Mouse (Mus musculus) liver, embryonic 11.5 days (tissue): ENCODE measurements around the gene Dctn3. TPM values are rescaled to one million over a fixed set of nuclear protein-coding genes. Genes with fewer than 3 reads are reported as not detected.
"Not testable (repeated sequence)": the region's sequence is repeated elsewhere in the genome, so short reads cannot be mapped to it uniquely, and the experiment has no call there.

Experiments used
- ATAC-seq: fragments of 200-750 bp; cut with Nextera tagmentation; replicated peaks from 2 replicates; pipeline ENCODE4 v1.8.0; 2017; ENCODE audit warnings: moderate number of reproducible peaks, mild to moderate bottlenecking, moderate TSS enrichment, moderate library complexity; ENCODE audit not compliant: low FRiP score
- DNase-seq: peaks from one replicate; pipeline ENCODE4 v3.0.0-alpha.2; 2017; ENCODE audit warnings: low spot score
- H3K27ac ChIP-seq: fragments of 300-500 bp; sonication (generic); 2 replicates; pipeline ENCODE4 v1.5.1; 2014; ENCODE audit warnings: mild to moderate bottlenecking, low read depth, low read length, control low read depth
- H3K27me3 ChIP-seq: fragments of 300-500 bp; sonication (generic); replicated peaks from 2 replicates; pipeline ENCODE4 v1.6.1; 2014; ENCODE audit warnings: low read length, mixed read lengths; ENCODE audit not compliant: control insufficient read depth, insufficient read depth
- H3K36me3 ChIP-seq: fragments of 300-500 bp; sonication (generic); 2 replicates; pipeline ENCODE4 v1.6.1; 2014; ENCODE audit warnings: mild to moderate bottlenecking, low read length, moderate library complexity, mixed read lengths; ENCODE audit not compliant: control insufficient read depth, insufficient read depth
- H3K4me1 ChIP-seq: fragments of 300-500 bp; sonication (generic); replicated peaks from 2 replicates; pipeline ENCODE4 v1.6.1; 2014; ENCODE audit warnings: low read length, mixed read lengths; ENCODE audit not compliant: control insufficient read depth, insufficient read depth
- H3K4me2 ChIP-seq: fragments of 300-500 bp; sonication (generic); 2 replicates; pipeline ENCODE4 v1.6.1; 2014; ENCODE audit warnings: mild to moderate bottlenecking, control low read depth, moderate library complexity
- H3K4me3 ChIP-seq: fragments of 300-500 bp; sonication (generic); 2 replicates; pipeline ENCODE4 v1.5.1; 2014; ENCODE audit warnings: low read depth, low read length, control low read depth
- H3K9ac ChIP-seq: fragments of 300-500 bp; sonication (generic); 2 replicates; pipeline ENCODE4 v1.6.1; 2014; ENCODE audit warnings: low read depth, low read length, control low read depth
- H3K9me3 ChIP-seq: fragments of 300-500 bp; sonication (generic); 2 replicates; pipeline ENCODE4 v1.6.1; 2016; ENCODE audit warnings: low read length, inconsistent platforms, mixed read lengths; ENCODE audit not compliant: control insufficient read depth
- WGBS: fragments of 180-500 bp; shearing (Covaris S2); extraction: QIAGEN DNeasy Blood & Tissue Kit; methylation state at CpG from one replicate; pipeline ENCODE4 v1.1.7; 2014; 5-methylcytosine and 5-hydroxymethylcytosine counted together
- polyA plus RNA-seq: library from polyadenylated mRNA; unstranded; fragments of >200 nt; fragmentation: Nextera tagmentation; extraction: Ambion mirVana; gene quantifications from 2 replicates; pipeline ENCODE4 v1.2.1, GENCODE M21; 2014

The Dctn3 gene
- polyA plus RNA-seq, 1 experiment from 2014 or later, result 118 TPM

GRCm38 (mm10) chr4:41711705-41712375 lies 11.1 kb downstream of the Dctn3 start:
- WGBS, result 84% methylated on average over 16 of the region's 16 CpGs
- ATAC-seq (no peak), DNase-seq (no peak)
- peaks cover 10% of the 10 kb centered on the region for H3K4me1 ChIP-seq
- no peaks in the 10 kb centered on the region for H3K9me3 ChIP-seq
- no peaks in the 10 kb centered on the region for H3K36me3 ChIP-seq
- peak overlapping the region; percentile 58 for H3K4me3 ChIP-seq
- H3K27ac ChIP-seq, result no peak overlapping the region
- no peaks in the 10 kb centered on the region; the same call in 1 of the 2 replicates for H3K27me3 ChIP-seq
- H3K4me2 ChIP-seq, result peak overlapping the region; percentile 72
- H3K9ac ChIP-seq, result peak overlapping the region; percentile 81

DNA sequence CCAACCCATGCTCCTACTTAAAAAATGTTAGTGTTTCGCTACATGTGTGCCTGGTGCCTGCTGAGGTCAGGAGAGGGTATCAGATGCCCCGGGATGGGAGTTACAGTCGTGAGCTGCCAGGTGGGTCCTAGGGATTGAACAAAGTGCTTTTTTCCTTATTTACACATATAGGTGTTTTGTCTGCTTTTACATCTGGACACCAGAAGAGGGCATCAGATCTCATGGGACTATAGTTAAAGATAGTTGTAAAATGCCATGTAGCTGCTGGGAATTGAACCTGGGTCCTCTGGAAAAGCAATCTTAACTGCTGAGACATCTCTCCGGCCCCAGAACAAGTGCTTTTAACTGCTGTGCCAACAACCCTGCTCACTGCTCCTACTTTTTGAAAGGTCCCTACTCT lies 12.7 kb downstream of the Dctn3 start:
- ATAC-seq, result no peak
- H3K4me3 ChIP-seq, result no peak overlapping the region
- H3K9me3 ChIP-seq, result no peaks in the 10 kb centered on the region
- H3K27ac ChIP-seq, result no peak overlapping the region
- peaks cover 15% of the 10 kb centered on the region for H3K27me3 ChIP-seq
- no peak overlapping the region for H3K9ac ChIP-seq
- H3K36me3 ChIP-seq, result no peaks in the 10 kb centered on the region
- H3K4me1 ChIP-seq, result peaks cover 10% of the 10 kb centered on the region
- no peak for DNase-seq
- 69% methylated on average over 4 of the region's 4 CpGs for whole genome bisulfite sequencing
- H3K4me2 ChIP-seq, result no peak overlapping the region

- DNase-seq, result no peak
These were observed 14.7 kb downstream of the Dctn3 start for GRCm38 (mm10) chr4:41708192-41708745.

DNA sequence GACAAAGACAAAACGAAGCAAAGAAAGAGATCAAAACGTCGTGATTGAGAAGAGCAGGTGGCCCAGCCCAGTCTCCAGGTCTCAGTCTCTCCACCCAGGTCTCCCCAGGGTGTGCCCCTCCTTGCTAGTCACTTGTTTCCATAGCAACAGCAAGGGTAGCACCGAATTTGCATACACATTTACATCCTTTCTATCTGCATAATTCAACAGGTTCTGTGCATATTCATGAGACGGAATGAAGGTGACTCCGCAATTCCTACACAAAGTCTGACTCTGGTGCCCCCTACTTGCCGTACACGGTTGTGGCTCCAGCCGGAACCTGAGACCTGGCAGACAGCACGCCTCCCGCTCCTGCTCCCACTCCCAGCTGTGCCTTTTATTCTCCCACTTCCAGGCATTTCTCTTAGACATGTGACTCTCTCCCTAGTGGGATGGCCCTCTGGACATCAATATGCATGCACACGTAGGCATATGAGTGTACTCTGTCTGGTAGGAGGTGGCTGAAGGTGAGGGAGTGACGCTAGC lies 15.9 kb downstream of the Dctn3 start:
- Histone ChIP-seq H3K9me3 (no peaks in the 10 kb centered on the region), H3K27ac (no peak overlapping the region), H3K4me1 (peaks cover 5% of the 10 kb centered on the region), H3K27me3 (peaks cover 18% of the 10 kb centered on the region), H3K9ac (no peak overlapping the region), H3K36me3 (no peaks in the 10 kb centered on the region), H3K4me3 (no peak overlapping the region), H3K4me2 (peak overlapping the region; percentile 1; the same call in 1 of the 2 replicates)
- peak; percentile 70 for ATAC-seq
- WGBS, result 6% methylated on average over 13 of the region's 13 CpGs
- peak; percentile 56 for DNase-seq

More at GRCm38 (mm10) chr4:41708192-41708745, 14.7 kb downstream of the Dctn3 start:
- 40% methylated on average over 8 of the region's 8 CpGs for WGBS
- no peak overlapping the region for H3K4me2 ChIP-seq
- H3K27me3 ChIP-seq, result peaks cover 18% of the 10 kb centered on the region
- no peak overlapping the region for H3K27ac ChIP-seq
- peaks cover 10% of the 10 kb centered on the region for H3K4me1 ChIP-seq
- no peaks in the 10 kb centered on the region for H3K36me3 ChIP-seq
- no peaks in the 10 kb centered on the region for H3K9me3 ChIP-seq
- H3K4me3 ChIP-seq, result no peak overlapping the region
- no peak for ATAC-seq
- no peak overlapping the region for H3K9ac ChIP-seq

- H3K27me3 ChIP-seq, result peaks cover 18% of the 10 kb centered on the region
- no peak overlapping the region for H3K27ac ChIP-seq
- H3K9me3 ChIP-seq, result no peaks in the 10 kb centered on the region
- ATAC-seq (no peak), DNase-seq (no peak)
- no peaks in the 10 kb centered on the region for H3K4me1 ChIP-seq
- no peak overlapping the region for H3K4me3 ChIP-seq
- no peaks in the 10 kb centered on the region for H3K36me3 ChIP-seq
- WGBS, result 71% methylated on average over 19 of the region's 19 CpGs
- no peak overlapping the region for H3K4me2 ChIP-seq
- no peak overlapping the region for H3K9ac ChIP-seq
These were observed 16.8 kb downstream of the Dctn3 start for GRCm38 (mm10) chr4:41705922-41706754.

- WGBS, result 9% methylated on average over 5 of the region's 5 CpGs
- H3K9ac ChIP-seq, result no peak overlapping the region
- no peaks in the 10 kb centered on the region for H3K9me3 ChIP-seq
- peaks cover 18% of the 10 kb centered on the region for H3K27me3 ChIP-seq
- ATAC-seq (no peak), DNase-seq (no peak)
- no peak overlapping the region for H3K4me3 ChIP-seq
- no peaks in the 10 kb centered on the region for H3K4me1 ChIP-seq
- H3K36me3 ChIP-seq, result no peaks in the 10 kb centered on the region
- H3K4me2 ChIP-seq, result no peak overlapping the region
- H3K27ac ChIP-seq, result no peak overlapping the region
These were observed 18.3 kb downstream of the Dctn3 start for GRCm38 (mm10) chr4:41704651-41705050.

DNA sequence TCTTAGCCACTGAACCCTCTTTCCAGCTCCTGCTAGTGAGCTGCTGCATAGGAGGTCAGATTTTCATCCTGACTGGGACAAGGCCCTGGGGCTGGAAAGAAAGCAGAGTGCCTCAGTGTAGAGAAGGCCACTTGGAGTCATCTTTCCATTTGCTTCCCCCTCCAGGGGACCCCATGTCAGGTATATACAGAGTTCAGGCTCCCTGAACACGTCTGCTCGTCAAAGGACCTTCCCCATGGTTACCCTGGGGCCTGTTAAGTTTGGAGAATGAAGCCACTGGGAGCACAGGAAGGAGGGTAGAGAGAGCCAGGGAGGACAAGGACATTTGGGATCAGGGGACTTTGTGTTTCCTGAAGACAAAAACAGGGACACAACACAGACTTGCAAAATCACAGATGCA lies 20.7 kb downstream of the Dctn3 start:
- not testable (repeated sequence) for DNase-seq, H3K4me2 ChIP-seq, H3K4me1 ChIP-seq, ATAC-seq, H3K27ac ChIP-seq, H3K9me3 ChIP-seq, H3K36me3 ChIP-seq, H3K4me3 ChIP-seq, H3K9ac ChIP-seq
- peaks cover 24% of the 10 kb centered on the region for H3K27me3 ChIP-seq
- WGBS, result 79% methylated on average over 2 of the region's 2 CpGs

- H3K27ac ChIP-seq, H3K4me3 ChIP-seq, H3K36me3 ChIP-seq, DNase-seq, H3K4me2 ChIP-seq, H3K4me1 ChIP-seq, ATAC-seq, H3K9me3 ChIP-seq, H3K9ac ChIP-seq, H3K27me3 ChIP-seq: not testable (repeated sequence)
- WGBS, result 85% methylated on average over 2 of the region's 8 CpGs
These were observed 22.7 kb downstream of the Dctn3 start for GRCm38 (mm10) chr4:41700224-41700623.
